Mouse (Mus musculus): ENCODE measurements around the gene Klk15.
A peak's percentile ranks its signal among the peaks of the same experiment; 100 is the strongest.

DNA sequence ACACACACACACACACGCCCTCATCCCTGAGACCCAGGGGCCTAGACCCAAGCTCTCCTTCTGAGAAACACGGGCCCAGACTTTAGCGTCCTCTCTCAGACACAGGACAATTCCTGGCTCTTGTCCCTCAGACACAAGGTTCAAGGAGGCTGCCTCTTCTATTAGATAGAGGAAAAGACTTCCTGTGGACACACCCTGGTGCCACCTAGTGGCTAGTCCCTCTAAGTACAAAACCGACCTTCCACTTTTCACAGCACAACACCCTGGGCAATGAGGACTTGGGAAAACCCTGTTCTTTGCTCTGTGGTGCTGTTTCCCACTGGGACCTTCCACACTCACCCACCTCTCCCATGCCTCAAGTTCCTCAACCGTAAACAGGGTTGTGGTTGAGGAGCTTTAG, 7.6 kb upstream of the Klk15 start:
- TF ChIP-seq CTCF (IDR thresholded peaks at IDR 0.05), result peak; percentile 46
- no peak for TF ChIP-seq POLR2A (IDR thresholded peaks at IDR 0.05; ENCODE audit: insufficient read depth, low read depth, low read length)
- no peak for TF ChIP-seq EP300 (IDR thresholded peaks at IDR 0.05; ENCODE audit: insufficient read depth, low read depth, low read length)

Measured in heart, adult 2 months (tissue).